Mouse (Mus musculus): ENCODE results near the gene Sord.

Gene Sord

DNA sequence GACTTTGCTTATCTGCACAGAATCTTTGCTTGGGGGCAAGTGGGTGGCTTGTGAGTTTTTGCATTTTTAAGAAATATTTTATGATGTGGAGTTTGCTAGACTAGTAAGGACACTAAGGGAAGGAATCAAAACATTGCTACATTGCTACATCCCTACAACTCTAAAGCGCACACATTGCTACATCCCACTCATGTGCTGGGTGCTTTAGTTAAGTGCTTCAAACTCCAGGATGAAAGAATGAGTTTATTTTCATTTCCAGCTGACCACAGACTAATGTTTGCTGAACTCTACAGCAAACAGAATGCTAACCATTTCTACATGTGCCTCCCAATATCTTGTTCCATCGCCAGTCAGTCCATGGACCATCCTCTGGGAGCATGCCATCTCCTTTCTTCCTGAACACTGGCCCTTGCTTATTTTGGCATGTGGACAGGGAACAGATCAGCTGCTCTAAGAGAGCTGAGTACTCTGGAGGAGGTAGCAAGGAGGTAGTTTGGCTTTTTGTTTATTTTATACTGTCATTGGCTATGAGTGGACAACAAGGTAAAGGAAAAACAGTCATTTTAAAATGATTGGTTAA, 3.4 kb downstream of the Sord start:
- DNase-seq (ENCODE audit: low read depth, low spot score): peak; percentile 78

DNA sequence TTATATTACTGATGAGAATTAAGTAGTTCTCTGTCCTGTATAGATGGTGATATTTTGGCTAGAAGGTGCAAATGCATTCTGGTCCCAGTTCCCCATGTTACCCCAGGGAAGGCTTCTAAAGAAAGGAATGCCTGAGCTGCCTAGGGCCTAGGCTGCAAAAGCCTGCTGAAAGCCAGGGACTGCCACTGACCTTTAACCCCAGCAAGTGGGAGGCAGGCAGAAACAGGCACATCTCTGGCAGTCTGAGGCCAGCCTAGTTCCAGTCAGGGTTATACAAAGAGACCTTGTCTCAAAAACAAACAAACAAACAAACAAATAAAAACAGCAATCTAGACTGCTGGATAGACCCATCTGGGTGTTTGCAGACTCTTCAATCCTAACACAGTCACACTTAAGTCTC, 6.2 kb downstream of the Sord start:
- DNase-seq (ENCODE audit: low read depth, low spot score): no peak

DNA sequence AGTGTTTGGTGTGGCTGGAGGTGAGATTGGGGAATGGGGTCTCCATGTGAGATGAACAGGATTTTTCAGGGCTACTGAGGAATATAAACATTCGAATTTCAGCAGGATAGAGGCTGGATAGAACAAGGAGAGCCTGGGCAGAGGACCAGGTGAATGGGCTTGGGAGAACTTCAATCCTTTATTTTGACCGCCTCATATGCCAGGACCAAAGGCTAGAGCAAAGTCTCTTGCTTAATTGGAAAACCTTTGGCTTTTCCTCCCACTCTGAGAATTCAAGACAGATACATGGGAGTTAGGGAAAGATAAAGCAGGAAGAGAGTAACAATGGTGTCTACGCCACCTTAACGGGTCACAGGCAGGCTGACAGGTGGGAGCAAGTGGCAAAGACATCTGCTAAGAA, 6.7 kb downstream of the Sord start:
- no peak for DNase-seq (ENCODE audit: low read depth, low spot score)

DNA sequence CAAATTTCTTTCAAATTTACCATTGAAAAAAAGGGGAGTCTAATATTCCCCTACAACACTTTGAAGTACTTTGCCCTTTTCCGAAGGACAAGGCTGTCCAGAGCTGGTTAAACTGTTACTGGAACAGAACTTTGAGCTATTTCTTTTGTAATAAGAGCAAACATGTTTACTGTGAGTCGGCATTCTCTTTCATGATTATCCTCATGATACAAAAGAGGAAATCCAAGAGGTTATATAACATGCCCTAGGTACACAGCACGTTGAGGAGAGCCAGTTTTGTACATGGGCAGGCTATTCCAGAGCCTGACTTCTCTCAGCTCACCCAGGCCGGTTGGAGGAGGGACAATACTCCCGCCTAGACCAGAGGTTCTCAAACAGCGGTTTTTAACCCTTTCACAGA, 7.4 kb downstream of the Sord start:
- no peak for DNase-seq (ENCODE audit: low read depth, low spot score)

DNA sequence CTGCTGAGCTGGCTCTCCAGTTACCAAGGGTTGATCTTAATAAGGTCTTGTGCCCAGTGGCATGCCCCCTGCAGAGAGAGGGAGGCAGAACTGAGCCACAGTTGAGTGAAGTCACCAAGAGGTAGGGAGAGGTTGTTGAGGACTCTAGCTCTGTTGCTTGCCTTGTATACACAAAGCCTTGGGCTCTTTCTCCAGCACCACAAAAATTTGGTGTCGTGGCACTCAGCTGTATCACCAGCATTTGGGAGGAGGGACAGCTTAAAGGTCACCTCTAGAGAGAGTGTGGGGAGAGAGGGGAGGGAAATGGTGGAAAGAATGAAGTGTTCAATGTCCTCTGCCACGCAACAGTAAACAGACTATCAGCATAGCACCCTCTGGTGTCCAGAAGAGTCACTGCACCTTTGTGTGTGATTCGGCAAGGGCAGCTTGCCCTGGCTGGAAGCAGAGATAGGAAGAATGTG, 9.2 kb downstream of the Sord start:
- peak; percentile 90 for DNase-seq (ENCODE audit: low read depth, low spot score)

DNA sequence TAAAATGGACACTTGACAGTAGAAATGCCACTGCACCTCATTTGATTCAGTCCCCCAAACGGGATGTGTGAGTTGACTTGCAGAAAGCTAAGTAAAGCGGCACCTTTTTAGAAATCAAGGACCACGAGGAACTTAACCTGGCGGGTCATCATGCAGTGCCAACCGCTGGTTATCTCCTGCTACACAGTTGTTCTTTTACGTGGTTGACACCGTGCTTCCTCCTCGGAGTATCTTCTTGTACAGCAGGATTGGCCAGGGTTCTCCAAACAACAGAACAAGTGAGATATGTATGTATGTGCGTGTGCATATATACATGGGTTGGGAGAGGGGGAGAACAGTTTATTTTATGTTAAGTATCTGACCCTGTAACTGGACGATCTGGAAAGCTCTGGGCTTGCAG, 13.2 kb downstream of the Sord start:
- no peak for DNase-seq (ENCODE audit: low read depth, low spot score)

DNA sequence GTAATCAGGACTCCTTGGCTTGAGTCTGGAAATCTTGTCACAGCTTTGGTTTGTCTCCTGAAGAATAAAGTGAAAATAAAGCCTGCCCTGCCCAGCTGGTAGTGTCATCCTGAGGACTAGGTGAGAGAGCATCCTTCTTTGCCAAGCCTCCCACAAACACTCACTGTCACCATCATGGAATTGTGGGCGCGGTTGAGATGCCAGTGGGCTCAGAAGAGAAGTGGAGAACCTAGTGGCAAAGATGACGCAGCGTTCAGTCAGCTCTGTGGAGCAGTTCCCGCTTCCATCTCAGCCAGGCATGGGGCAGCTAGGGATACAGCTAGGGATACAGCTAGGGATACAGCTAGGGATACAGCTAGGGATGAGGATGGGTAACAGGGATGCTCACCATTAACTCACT, 21.4 kb downstream of the Sord start:
- DNase-seq (ENCODE audit: low read depth, low spot score): peak; percentile 32

DNA sequence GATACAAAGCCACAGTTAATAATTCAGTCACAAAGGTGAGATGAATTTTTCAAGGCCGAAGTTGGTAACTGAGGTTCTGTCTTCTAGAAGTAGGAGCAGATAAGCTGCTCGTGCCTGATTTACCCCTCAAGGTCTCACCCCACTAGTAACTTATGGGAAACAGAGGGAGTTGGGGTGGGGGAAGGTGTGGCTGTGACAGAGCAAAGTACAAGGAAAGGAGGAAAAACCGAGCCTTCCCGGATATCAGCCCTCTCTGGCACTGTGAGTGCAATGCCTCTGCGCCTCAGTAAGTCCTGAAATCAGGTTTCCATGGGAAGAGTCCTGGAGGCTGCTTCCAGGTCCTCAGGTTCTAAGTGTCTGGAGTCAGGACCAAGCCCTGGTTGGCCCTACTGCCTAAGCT, 26.2 kb downstream of the Sord start:
- DNase-seq (ENCODE audit: low read depth, low spot score): no peak

DNA sequence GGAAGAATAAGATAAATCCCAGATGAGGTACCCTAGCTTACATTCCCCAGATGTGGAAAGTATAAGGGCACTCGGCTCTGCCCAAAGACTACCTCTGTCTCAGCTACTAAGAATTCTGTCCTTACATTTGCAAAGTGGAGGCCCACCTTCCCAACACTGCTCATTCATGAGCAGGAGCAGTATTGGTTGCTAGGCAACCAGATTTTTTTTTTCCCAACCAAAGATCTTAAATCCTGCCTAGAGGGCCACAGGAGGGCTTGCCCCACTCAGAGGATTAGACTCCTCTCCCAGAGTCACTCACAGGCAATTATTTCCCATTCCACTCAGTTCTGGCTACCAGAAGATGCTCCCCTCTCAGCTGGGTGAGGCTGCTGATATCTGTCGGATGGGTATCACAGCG, 30.1 kb downstream of the Sord start:
- DNase-seq (ENCODE audit: low read depth, low spot score): no peak

DNA sequence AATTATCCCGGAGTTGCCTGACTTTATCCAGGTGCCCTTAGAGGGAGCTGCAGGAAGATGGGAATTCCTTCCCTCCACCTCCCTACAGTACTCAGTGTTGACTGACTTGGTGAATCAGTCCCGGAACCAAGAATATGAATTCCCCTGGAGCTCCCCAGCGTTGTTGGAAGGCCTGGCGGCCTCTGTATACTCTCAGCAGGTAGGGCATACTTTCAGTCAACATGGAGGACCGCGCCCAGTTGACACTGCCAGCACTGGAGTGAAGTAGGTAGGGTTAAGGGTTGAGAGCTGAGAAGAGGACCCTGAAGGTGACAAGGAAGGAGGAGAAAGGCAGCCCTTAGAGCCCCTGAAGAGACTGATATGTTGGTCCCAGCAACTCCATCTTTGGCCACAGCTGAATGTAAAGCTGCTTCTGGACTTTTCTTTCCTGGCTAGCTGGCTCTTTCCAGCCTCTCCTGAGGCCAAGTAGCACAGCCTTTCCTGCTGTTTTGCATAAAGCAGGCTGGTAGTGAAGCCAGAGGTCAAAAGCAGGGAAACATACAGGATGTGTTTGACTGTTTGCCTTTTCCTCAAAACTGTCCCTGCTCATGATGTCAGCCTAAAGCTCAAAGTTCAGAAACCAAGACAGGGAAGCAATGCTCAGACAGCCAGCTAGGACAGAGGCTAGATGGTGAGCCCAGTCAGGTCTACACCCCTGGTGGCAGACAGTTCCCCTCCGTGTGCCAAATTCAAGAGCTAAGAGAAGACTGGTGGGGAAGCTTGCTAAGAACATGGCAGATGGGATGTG, 32.1 kb downstream of the Sord start:
- no peak for DNase-seq (ENCODE audit: low read depth, low spot score)

DNA sequence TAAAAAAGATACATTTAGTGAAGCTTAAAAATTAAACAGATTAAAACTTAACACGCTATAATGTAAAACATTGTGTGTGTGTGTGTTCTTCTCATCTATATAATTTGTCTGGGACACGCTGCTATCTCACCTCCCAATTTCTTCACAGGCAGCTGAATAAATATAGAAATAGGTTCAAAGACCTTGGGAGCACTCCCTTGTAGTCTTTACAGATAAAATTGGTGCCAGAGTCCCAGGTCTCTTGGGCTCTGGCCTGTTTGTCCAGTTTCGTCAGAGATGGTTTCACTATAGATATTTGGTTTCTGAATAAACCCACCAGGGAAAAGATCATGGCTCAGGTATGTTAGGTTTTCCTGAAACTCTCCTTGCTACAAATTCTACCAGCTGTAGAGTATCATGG, 44.2 kb downstream of the Sord start:
- DNase-seq (ENCODE audit: low read depth, low spot score): no peak

DNA sequence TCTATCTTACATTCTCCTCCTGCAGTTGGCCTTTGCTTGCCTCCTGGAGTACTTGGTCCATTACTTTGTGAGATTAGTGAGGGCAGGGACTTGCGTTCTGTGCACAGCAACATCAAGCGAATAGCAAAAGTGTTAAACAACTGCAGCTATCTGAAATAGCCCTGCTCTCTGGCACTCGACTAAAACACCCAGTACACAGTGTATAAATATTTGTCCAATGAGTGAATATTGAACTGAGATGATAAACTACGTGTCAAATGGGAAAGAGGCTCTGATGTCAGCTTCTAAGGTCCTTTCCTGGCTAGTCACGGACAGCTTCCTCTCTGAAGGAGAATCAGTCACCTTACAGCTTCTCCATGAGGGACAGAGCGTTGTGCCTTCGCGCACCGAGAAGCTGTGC, 49.5 kb downstream of the Sord start:
- DNase-seq (ENCODE audit: low read depth, low spot score): no peak

DNA sequence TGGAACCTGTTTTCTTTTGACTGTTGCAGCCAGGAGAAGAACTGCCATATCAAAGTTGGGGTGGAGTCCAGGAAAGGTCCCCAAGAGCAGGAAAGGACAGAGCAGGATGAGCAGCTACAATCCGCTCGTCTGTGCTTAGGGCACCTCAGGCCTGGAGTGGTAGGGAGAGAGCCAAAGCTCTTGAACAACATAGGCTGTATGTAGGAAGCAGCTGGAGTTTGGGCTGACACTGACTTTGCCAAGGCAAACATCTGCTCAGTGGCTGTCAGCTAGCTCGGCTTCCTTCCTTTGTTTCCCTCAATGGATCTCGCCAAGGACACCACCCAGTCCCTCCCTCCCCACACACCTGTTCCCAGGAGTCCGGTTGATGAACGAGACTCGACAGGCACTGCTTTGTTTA, 51.6 kb downstream of the Sord start:
- no peak for DNase-seq (ENCODE audit: low read depth, low spot score)

DNA sequence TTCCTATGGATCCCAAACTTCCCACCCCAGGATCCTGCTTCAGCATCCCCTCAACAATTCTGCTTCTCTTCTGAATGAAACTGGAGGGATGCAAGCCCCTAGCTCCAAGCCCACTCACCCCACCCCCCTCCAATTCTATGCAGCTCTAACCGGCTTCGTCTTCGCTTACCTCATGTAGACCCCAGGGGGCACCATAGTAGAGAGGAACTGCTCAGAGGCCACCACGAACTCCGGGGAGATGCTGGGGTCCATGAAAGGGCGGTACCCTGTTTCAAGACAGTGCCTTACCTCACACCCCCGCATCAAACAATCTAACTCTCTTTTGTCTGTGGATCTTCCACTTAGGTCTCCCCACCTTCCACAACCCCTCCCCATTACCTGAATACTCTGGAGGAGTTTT, 60.4 kb downstream of the Sord start:
- DNase-seq (ENCODE audit: low read depth, low spot score): no peak

DNA sequence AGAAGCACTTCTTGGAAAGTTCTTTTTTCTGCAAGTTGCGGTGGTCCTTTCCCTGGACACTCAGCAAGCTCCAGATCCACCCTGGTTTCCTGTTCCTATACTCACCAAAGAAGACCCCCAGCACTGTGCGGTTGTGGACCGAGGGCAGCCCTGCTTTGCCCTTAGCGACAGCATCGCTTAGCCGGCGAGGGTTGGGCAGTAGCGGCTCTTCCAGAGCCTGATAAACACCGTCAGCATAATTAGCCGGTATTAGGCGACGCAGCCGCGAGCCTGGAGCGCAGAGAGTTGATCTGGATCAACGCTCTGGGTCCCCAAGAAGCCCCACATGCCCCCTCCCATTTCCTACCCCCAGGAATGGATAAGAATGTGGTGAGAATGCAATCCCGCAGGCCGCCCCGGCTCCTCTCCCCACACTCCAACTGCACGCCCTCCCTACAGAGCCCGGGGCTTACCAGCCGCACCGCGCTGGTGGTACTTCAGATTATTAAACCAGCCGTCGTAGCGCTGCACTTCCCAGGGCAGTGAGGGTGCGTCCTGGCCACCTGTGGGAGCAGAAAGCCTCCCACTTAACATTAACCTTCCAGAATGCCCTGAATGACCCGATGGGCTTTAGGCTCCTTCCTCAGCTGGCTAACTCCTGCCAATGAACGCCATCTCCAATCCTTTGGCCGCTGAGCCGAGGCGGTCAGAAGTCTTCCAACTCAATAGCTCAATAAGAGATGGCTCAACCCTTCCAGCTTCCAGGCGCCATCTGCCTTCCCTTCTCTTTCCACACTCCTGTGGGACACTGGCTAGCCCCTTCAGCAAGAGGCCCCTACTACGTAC, 62.9 kb downstream of the Sord start:
- no peak for DNase-seq (ENCODE audit: low read depth, low spot score)

DNA sequence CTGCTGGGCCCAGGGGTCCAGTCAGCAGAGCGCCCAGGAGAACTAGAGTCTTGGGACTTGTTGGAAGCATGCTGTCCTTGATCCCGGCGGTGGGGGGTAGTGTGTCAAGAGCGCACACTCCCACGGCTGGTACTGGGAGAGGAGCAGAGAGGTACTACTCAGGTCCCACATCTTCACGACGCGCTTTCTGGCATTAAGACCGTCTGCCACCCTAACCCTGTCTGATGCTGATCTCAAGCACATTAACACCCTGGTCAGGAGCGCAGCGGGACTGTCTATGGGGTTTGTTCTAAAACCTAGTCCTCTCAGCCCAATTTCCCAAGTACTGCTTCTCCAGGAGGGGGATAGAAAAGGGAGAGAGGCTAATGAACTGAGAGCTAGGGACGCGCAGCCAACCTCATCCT, 63.5 kb downstream of the Sord start, which contains the start of gene Duox2:
Duox2 (minus strand) TSS at position 354 of the 404 bp plus-strand sequence.
- DNase-seq (ENCODE audit: low read depth, low spot score): no peak

DNA sequence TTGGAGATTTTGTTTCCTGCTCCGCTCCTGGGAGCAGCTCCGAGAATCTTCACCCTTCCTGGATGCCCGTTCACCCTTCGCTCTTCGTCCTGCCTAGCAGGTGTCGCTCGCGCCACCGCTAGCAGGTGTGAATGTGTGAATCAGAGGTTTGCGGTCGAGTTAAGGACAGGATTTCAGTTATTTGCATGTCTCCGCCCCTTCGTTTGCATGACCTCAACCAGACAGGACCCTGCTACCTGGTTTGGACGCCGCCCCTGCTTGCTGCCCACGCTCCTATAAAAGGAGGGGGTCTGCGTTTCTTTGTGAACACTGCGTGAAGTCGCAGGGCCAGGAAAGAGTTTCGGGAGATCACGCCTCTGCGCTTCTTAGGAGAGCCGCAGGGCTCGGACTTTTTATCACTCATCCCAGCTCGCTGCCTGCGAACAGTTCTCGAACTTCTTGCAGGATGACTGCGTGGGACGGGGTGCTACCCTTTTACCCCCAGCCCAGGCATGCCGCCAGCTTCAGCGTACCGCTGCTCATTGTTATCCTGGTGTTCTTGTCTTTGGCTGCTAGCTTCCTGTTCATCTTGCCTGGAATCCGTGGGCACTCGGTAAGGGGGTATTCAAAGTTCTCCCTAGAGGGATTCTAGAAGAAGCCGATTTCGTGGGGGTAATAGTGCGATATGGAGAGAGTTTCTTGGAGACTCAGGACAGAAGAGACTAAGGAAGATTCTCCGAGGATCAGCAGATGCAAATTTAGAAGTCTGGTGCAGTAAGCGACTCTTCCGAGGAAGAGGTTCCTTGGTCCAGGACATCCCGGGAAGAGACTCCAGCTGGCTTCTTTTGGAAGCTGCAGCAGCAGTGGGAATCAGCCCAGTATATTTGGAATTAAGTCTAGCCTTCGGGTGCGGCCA, 64.3 kb downstream of the Sord start, which contains the start of gene Duoxa2:
Duoxa2 (plus strand) TSS at position 305 of the 895 bp plus-strand sequence.
- no peak for DNase-seq (ENCODE audit: low read depth, low spot score)

DNA sequence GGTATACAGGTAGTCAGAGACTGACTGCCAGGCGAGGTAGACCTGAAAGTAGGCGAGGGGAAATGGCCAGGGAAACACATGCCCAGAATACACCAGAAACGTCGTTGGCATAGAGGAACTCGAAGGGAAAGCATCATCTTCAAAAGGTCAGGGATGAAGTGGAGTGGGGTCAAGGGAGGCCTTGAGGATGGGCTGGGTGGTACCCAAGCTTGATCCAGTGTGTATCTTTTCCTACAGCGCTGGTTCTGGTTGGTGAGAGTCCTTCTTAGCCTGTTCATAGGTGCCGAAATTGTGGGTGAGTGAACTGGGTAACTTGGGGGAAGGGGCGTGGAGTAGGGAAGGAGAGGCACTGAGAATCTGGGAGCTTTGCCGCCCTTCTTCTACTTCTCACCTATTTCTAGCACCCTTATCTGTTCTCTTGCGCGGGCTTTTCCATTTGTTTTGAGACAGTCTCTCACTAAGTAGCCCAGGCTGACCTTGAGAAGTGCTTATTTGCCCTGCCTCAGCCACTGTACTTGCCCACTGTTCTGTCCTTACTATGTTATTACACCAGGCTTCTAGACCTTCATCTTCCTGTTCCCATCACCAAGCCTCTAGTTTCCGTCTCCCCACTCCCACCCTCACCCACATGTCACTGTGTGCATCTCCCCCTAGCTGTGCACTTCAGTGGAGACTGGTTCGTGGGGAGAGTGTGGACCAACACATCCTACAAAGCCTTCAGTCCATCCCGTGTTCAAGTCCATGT, 65.5 kb downstream of the Sord start:
- DNase-seq (ENCODE audit: low read depth, low spot score): no peak

DNA sequence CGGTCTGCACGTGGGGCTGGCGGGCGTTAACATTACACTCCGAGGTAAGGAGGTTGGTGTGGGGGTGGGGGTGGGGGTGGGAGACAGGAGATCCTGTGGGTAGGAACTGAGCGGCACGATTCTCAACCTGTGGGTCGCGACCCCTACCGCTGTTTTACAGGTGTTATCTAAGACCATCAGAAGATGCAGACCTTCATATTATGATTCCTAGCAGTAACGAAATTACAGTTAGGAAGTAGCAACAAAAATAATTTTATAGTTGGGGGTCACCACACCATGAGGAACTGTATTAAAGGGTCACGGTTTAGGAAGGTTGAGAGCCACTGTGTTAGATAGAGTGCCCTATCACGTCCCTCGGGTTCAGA, 66.1 kb downstream of the Sord start:
- no peak for DNase-seq (ENCODE audit: low read depth, low spot score)

DNA sequence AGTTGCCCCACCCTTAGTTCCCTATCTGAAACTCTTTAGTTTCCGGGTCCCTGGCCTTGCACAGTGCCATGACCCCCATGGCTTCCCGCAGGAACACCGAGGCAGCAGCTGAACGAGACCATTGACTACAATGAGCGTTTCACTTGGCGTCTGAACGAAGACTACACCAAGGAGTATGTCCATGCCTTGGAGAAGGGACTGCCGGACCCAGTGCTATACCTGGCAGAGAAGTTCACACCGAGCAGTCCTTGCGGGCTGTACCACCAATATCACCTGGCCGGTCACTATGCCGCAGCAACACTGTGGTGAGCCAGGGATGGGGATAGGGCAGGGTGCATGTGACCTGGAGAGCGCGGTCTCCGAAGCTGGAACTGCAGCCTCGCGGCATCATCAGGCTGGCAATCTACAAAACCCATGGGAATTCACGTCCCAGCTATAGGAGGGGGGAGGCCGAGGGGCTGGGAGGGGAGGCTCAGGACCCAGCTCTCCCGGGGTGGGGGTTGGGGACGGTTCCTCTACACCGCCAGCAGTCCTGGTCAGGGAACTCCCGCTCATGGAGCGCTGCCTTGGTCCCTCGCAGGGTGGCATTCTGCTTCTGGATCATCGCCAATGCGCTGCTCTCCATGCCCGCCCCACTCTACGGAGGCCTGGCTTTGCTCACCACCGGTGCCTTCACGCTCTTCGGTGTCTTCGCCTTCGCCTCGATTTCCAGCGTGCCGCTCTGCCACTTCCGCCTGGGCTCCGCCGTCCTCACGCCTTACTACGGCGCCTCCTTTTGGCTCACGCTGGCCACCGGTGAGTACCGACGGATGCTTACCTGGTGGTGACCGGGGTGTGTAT, 66.8 kb downstream of the Sord start:
- no peak for DNase-seq (ENCODE audit: low read depth, low spot score)

Data from 3T3-L1 (cell line).